Mouse (Mus musculus): ENCODE results near the gene Fzr1.

DNA sequence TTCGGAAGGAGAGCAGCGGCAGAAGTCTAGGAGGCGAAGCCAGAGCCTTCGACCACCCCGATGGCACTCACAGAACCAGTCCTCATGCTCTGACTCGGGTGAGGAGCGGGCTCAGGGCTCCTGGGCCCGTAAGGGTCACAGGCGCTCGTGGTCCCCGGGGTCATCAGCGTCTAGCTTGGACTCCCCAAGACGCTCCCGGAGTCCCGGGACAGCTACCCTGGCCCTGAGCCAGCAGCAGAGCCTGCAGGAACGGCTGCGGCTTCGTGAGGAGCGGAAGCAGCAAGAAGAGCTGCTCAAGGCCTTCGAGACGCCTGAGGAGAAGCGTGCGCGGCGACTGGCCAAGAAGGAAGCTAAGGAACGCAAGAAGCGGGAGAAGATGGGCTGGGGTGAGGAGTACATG, 55.9 kb downstream of the Fzr1 start:
- TF ChIP-seq CTCF (IDR thresholded peaks at IDR 0.05; ENCODE audit: borderline replicate concordance, insufficient read depth, low read depth, low read length) (no peak), POLR2A (IDR thresholded peaks at IDR 0.05; ENCODE audit: borderline replicate concordance, insufficient read depth, low read length) (no peak)

Data from cerebellum, adult 2 months (tissue).